Mouse (Mus musculus): Measurements from ENCODE around the gene Trpv4. TPM values are rescaled to one million over a fixed set of nuclear protein-coding genes. Genes with fewer than 3 reads are reported as not detected.

Gene Trpv4
- total RNA-seq, 2 experiments from 2014 or later: 1.3 to 2.6 TPM

DNA sequence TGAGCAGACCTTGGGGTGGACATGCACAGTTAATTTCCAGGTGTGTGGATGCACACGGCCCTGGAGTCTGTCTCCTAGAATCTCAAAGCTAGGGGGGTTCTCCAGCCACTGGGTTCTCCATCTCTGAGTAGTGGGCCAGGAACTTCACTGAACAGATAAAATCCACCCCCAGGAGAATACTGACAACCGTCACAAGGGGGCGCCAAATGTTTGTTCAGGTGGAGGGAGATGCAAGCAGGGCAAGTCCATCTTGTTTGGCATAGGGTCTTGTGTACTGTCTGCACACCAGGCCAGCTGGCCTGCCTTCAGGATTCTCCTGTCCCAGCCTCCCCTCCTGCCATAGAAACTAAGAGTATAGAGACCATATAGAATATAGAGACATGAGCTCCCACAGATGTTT is 32.6 kb downstream of the Trpv4 start:
- peak in 1 of 2 experiments; percentile 40 for DNase-seq (ENCODE audit: low spot score in 2 of 2)

DNA sequence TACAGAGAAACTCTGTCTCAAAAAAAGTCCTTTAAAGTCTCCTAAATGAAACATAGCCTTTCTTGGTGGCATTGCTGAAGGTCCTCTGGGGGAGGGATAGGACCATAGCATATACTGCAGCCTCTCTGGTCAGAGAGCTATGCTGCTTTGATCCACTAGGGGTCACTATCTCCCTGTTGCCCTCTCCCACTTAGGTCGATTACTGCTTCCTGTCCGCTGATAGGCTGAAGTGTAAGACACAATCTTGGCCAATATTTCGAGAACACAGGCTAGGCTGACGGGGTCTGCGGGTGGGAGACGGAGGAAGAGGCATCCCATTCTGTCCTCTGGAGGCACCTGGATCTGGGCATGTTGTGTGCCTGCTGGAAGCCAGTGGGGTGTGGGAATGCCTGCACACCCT is 37.9 kb downstream of the Trpv4 start:
- DNase-seq (ENCODE audit: low spot score in 2 of 2): no peak

DNA sequence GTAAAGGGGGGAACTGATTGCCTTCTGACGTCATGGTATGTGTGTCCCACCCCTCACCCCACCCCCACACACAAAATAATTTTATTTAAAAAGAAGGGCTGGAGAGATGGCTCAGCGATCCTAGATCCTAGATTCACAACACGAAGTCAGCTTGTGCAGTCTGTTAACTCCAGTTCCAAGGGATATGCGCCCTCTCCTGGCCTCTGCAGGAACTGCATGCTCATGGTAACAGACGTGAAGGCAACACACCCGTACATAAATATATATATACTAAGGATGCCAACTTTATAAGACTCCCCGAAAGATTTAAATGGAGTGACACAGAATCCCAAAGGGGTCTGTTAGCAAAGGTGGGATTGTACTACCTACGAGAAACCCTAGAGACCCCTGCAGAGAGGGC is 39.4 kb downstream of the Trpv4 start:
- DNase-seq (ENCODE audit: low spot score in 2 of 2): peak in 1 of 2 experiments; percentile 78

DNA sequence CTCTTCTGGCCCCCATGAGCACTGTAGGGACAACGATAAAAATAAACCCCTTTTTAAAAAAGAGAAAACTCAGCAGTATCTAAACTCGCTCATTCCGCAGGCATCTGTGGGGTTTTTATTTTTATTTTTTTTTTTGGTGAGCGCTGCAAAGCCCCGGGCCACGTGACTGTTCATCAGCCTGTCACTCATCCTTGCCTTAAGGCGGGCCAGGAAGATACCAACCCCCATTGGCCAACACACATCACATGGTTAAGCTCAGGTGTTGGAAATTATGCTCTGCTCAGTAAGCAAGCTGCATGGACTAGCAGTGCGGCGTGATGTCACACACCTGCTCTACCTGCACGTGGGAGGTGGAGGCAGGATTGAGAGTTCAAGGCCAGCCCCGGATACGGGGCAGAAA is 40.4 kb downstream of the Trpv4 start:
- DNase-seq (ENCODE audit: low spot score in 2 of 2): no peak

DNA sequence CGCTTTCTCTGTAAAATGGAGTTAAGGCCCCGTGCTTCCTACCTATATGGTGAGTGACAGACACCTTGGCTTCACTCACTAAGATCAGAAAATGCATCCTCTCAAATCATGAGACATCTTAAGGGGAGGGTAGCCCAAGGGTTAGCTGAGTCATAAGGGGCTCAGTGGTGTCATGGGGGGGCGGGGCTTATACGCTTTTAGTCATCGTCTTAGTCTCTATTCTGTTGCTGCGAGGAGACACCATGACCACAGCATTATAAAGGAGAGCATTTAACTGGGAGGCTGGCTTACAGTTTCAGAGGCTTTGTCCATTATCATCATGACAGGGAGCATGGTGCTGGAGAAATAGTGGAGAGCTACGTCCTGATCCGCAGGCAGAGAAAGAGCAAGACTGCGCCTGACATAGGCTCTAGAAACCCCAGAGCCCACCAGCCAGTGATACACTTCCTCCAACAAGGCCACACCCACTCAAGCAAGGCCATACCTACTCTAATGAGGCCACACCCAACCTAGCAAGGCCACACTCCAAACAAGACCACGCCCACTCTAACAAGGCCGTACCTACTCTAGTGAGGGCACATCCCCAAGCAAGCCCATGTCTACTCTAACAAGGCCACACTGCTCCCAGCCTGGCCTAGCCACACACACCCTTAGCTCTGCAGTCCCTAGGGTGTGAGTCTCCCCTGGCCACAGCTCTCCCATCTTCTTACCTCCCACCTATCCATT is 41.7 kb downstream of the Trpv4 start:
- no peak for DNase-seq (ENCODE audit: low spot score in 2 of 2)

DNA sequence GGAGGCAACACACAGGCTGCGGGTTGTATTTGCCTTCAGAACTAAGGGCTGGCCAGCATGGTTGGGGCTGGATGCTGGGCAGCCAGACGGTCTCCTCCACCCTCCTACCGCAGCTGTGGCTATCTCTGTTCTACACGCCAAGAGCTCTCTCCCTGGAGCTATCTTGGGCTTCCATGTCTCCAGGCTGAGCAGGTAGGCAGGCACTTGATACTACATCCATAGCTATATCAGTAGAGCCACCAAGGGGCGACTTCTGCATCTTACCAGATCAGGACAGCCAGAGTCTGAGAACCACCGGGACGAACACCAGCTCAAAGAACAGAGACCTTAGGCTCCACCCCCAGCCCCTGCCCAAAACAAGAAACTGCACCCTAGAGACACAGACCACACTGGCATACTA is 43.4 kb downstream of the Trpv4 start:
- no peak for DNase-seq (ENCODE audit: low spot score in 2 of 2)

DNA sequence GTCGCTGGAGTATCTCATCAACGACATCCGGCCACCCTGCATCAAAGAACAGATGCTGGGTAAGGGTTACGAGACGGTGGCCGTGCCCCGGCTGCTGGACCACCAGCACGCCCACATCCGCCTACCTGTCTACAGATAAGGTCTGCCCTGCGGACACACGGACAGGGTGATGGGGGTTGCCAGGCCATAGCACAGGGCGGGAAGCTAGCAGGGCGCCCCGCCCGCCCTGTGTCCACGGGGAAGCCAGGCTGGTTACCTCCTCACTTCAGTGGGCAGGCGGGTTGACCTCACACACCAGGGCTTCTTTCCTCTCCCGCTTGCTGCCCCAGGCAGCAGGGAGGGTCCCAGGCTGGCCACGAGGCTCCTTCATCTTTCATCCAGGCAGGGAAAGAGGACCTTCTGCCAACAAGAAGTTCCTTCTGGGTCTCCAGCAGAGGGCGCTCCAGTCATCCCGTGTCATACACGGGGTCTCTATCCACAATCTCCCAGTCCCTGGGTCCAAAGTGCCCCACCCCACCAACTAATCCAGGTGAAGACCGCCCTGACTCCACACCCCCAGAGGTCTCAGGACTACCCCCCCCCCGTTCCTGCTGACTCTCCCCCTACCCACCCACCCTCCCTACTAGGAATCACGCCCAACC is 46.1 kb downstream of the Trpv4 start:
- no peak for DNase-seq (ENCODE audit: low spot score in 2 of 2)

DNA sequence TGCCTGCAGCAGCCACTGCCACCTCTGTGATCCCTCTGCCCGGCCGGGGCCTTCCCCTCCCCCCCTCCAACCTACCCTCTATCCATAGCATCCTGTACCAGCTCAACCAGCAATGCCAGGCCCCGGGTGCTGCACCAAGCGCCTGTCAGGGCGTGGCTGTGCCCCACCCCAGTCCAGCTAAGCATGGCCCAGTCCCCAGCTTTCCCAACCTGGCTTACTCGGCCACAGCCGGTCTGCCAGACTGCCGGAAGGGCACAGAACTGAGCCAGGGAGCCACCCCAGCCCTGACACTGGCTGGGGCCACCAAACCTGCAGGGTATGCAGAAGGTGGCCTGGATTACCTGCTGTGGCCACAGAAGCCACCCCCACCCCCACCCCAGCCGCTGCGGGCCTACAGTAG is 47.0 kb downstream of the Trpv4 start:
- DNase-seq (ENCODE audit: low spot score in 2 of 2): no peak

DNA sequence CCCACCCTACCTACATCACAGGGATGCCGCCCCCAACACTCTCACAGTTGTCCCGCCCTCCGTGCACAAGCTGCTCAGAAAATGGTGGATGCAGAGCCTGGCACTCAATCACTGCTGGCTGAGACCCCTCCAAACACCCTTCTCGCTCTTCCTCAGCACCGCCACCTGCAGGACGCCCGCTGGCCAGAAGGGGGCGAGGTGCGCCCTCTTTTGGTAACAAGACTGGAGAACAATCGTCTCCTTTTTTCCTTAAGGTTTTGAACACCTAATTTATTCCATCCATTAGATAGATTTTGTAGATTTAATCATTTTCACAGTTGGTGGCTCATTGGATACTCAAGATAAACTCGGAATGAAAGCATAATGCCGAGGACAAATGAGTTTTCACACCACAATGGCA is 49.7 kb downstream of the Trpv4 start:
- peak; percentile 53 to 80 for DNase-seq (ENCODE audit: low spot score in 2 of 2)

DNA sequence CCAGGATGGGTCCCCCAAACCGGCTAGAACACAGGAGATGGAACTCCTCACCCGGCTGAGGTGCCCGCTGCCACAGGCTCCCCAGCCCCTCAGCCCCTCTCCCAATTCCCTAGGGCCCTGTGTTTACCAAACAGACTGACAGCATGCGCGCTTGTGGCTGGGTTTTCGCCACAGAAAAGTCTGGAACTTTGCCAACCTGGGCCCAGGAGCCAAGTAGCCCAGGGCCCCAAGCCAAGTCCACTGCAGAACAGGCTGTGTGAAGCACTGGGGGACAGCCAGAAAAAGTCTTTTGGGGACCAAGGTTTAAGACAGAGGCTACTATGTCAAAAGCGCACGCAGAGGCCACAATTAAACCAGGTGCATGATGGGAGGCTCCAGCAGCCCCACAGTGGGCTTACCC is 50.6 kb downstream of the Trpv4 start:
- peak; percentile 41 to 77 for DNase-seq (ENCODE audit: low spot score in 2 of 2)

DNA sequence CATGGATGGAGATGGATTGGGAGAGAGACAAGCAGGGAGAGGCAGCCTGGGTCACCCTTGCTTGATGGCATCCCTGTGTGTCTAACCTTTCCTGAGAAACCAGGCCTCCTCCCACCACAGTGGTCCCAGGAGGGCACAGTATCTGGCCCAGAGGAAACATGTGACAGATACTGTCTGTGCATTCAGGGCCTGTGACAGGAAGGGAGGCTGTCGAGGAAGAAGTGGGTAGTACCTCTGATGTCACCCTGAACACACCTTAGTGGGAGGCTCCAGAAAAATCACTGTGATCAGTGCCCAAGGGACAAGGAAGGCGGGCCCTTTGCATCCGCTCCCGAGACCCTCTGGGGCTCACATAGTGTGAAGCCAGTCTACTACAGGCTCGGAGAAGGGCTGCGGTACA is 52.2 kb downstream of the Trpv4 start:
- no peak for DNase-seq (ENCODE audit: low spot score in 2 of 2)

DNA sequence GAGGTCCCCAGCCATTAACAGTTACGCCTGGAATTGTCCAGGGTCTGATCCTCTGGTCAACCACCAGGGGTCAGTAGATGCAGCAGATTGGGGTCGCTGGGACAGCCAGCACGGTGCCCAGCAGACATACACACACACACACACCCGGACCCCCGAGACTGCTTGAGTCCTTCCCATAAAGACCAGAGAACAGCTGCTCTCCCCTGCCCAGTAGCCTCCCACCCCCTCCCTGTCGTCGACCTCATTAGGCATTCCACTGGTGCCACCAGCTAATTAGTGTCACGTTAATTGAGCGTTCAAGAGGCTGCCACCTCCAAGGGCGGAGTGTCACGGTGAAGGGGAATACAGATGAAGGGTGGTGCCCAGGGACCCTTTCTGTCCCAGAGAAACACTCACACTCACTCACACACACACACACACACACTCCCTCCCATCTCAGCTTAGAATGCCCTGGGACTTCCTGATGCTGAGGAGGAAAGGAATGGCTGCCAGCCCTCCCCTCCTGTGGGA is 53.4 kb downstream of the Trpv4 start:
- no peak for DNase-seq (ENCODE audit: low spot score in 2 of 2)

DNA sequence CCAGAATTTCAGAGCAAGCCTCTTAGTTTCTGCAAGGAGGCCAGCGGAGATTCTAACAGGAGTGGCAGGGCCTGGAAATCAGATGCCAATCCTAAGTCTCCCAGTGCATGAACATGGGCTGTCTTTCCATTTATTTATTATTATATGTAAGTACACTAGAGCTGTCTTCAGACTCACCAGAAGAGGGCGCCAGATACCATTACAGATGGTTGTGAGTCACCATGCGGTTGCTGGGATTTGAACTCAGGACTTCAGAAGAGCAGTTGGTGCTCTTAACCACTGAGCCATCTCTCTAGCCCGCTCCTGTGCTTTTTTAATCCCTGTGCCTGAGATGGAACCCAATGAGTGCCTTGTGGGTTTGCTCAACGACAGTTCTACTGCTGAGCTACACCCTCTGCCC is 54.2 kb downstream of the Trpv4 start:
- DNase-seq (ENCODE audit: low spot score in 2 of 2): no peak

DNA sequence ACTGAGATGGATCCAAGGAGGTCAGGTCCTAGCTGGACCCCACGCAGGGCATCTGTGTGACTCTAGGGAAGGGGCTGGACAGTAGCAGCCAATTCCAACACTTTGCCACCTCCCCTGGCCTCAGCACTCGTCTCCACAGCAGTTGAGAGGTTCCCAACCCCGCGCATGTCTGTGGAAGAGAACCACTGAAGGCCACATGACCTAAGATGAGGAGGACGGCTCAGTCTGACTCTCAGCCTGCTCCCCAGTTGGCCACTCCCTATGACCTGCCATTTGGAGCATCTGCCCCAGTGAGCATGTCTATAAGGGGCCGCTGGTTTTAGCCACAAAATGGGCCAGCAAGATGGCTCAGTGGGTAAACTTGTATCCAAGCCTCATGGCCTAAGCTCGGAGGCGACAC is 56.2 kb downstream of the Trpv4 start:
- no peak for DNase-seq (ENCODE audit: low spot score in 2 of 2)

DNA sequence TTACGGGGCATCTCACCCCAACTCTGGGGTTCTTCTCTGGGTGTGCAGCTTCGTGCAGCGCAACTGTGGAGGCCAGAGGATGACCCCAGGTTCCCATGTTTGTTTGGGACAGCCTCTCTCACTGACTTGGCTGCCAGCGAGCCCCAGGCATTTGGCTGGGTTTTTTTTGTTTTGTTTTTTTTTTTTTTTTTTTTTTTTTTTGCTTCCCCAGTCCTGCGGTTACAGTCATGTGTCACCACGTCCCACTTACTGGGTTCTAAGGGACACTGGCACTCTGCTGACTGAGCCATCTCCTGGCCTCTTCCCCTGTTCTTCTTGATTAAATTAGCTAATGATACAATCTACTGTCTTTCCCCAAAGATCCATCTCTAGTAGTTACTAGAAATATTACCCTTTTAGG is 60.6 kb downstream of the Trpv4 start:
- no peak for DNase-seq (ENCODE audit: low spot score in 2 of 2)

DNA sequence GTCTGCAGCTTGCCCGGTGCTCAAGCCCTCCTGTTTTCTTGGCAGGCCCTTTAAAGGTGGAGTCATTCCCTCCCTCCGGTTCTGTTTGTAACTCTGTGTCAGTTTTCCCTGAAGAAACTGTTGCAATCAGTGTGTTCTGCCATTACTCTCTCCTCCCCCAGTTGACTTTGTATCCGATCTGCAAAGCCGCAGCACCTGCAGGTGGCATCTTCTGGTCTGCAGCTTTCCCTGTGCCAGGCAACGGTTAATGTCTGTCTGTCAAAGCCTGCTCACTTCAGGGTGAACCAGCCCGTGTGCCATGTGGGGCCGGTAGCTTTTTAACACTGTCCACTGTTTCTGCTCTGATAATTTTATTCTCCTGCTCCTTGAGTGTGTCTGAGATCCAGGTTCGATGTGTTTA is 61.0 kb downstream of the Trpv4 start:
- DNase-seq (ENCODE audit: low spot score in 2 of 2): no peak

DNA sequence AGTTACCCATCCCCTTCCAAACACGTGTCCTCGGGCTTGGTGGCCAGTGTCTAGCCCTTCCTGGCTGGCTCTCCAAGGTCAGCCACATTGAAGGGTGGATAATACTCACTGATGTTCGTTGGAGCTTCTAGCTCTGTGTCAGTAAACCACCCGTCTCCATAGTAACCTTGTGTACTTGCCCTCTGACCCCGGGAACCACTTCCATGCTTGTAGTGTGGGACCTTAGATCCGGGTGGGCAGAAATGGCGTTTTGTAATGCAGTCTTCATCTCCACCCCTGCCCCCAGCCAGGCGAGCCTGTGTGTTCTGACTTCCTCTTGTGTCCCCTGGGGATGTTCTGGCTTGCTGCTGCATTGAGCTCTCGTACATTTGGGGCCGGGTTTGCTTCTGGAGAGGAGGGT is 61.6 kb downstream of the Trpv4 start:
- no peak for DNase-seq (ENCODE audit: low spot score in 2 of 2)

DNA sequence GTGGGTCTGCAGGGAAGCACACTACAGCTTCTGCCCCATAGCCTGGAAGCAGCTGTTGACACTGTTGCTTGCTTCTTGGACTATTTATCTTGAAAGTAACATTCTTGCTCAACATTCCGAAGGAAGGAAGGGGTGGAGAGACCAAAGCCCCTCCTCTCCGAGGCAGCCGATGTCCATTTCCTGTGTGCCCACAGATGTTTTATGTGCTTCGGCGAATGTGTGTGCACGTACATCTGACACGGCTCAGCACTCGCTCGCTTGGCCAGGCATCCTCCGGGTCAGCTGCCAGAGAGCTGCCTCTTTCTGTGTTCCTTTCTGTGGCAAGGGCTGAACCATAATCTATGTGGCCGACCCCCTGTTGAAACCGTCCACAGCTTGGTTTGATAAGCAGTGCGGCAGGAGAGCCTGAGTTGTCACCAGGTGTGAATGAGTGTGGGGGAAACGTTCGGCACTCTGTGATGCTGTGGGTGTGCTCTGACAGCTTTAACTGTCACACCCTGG is 63.4 kb downstream of the Trpv4 start:
- DNase-seq (ENCODE audit: low spot score in 2 of 2): no peak

DNA sequence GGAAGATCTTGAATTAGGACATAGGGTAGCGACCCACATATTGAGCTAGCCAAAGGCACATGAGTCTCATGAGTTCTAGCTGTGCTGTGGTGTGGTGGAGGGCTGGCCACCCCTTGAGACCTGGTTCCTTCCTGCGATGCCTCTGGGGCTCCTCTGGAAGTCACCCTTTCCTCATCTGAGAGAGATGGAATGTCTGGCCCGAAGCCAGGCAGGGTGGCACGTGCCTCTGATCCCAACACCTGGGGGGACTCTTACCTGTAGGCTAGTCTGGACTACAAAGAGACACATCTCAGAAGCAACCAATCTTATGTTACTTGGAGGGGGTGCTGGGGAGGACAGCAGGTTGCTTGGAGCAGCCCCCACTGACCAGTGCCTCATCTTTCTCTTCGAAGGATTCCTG is 64.3 kb downstream of the Trpv4 start:
- DNase-seq (ENCODE audit: low spot score in 2 of 2): no peak

DNA sequence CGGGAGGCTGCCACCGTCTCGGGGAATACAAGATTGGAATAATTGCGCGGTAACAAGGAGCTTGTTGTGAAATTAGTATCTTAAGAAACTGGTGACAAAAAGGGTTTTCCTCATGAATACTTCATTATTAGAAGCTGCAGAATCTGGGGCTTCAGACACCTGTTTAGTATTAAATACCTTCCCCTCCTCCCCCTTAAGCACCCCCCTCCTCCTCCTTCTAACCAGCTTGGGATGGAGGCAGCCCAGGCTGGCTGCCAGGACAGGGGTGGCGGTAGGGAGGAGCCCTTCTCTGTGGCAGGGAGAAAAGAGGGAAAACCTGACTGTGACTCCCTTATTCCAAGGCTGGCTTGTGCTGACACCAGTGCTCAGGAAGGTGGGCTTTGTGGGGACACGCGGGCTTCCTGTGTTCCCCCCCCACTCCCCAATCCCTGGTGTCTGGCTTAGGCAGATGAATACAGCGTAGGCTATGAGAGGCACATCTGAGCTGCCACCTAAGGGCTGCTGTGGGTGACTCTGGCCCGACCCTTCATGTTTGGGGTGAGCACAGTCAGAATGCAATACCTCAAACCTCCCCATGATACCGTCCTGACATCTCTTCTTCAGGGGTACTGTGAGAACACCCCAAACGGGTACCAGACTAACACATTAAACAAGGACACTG is 64.9 kb downstream of the Trpv4 start:
- DNase-seq (ENCODE audit: low spot score in 2 of 2): no peak

DNA sequence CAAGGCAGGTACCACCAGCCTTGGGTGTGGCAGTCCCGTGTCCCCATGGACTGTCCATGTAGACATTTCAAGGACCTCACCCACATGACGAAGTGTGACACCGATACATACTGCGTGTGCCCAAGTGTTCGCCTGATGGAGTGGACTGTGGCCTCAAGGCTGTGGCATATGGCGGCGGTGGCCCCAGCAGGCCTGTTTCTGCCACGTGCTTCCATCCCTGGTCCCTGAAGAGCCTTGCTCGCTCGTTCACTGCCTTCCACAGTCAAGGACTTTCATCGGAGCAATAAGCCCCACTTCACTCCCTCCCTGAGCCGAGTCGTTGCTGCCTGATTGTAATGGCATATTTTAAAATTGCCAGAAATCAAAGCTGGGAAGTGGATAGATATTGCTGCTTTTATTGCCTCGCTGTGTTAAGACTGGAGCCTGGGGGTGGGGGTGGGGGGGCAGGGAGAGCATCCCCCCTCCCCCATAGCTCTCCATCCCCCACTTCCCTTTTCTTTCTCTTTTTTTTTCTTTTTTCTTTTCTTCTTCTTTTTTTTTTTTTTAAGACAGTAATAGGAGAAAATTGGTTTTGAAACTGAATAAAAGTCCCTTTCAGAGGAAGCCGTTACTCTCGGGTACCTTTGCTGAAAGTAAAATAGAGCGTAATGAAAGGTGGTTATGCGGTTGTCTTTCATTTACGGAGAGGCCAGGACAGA is 65.6 kb downstream of the Trpv4 start:
- DNase-seq (ENCODE audit: low spot score in 2 of 2): no peak

DNA sequence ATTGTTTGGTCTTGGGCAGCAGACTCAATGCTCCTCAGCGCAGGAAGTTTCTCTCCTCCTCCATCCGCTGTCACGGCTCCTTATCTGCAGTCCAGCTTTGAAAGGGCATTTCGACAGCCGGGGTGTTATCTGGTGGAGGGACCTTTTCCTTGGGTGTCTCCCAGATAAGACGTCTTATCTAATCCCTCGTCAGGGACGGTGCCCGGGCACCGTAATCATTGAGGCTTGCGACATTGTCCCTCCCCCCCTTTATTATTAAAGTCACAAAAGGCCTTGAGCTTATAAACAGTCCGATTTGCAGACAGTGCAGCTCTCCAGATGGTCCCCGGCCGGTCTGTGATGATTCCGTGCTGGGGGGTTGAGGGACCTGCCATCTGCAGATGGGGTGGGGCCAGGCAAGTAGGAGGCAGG is 67.1 kb downstream of the Trpv4 start:
- no peak for DNase-seq (ENCODE audit: low spot score in 2 of 2)
